Mouse (Mus musculus) erythroblast, adult 5-6 weeks (primary cell): ENCODE results near the gene Bend7. TPM values are rescaled to one million over a fixed set of nuclear protein-coding genes. Genes with fewer than 3 reads are reported as not detected.

Experiments
- total RNA-seq, 2 experiments: library from RNA; stranded (forward) in 1 of 2; stranded (reverse) in 1 of 2; fragments of 150-400 nt in 1 of 2; fragments of 200-764, 138-1000 nt in 1 of 2; gene quantifications; 2 replicates each; pipeline versions ENCODE4 v1.2.3 to v1.2.4; 2015 to 2017; ENCODE audit warnings: low replicate concordance in 2 of 2

The Bend7 gene
- total RNA-seq, 2 experiments from 2014 or later = not detected

Other genes starting within 250 kb of the Bend7 start
- gene Prpf18, start 65.7 kb upstream of the Bend7 start, total RNA-seq (2015; ENCODE audit: low replicate concordance) = 66.9 and 78.2 TPM in 2 replicates
- gene Prpf18, start 65.7 kb upstream of the Bend7 start, total RNA-seq (2017; ENCODE audit: low replicate concordance) = 197 and 224 TPM in 2 replicates
- gene Sephs1, start 163.7 kb downstream of the Bend7 start, total RNA-seq (2015; ENCODE audit: low replicate concordance) = 4.4 and 9.4 TPM in 2 replicates
- 11.8 and 12.8 TPM in 2 replicates for gene Sephs1, start 163.7 kb downstream of the Bend7 start, total RNA-seq (2017; ENCODE audit: low replicate concordance)
- gene Phyh, start 201.2 kb downstream of the Bend7 start, total RNA-seq (2015; ENCODE audit: low replicate concordance) = 28.0 and 31.1 TPM in 2 replicates
- gene Phyh, start 201.2 kb downstream of the Bend7 start, total RNA-seq (2017; ENCODE audit: low replicate concordance) = 7.5 and 14.3 TPM in 2 replicates